In genomic region chr2:165889874-165890273, GRCm38 (mm10) we compare ENCODE assay signal across 12 mouse cellular contexts. TPM values are rescaled to one million over a fixed set of nuclear protein-coding genes. Genes with fewer than 3 reads are reported as not detected.
DNase-seq lines count a peak whose midpoint lies in the region; ATAC-seq lines count a peak whose summit lies in the region.
"Had no signal": no experiment of that assay in that cellular context is flagged by ENCODE, and none has a peak within 500 bp of the region (broad histone marks: within the 10 kb centered on the region; RNA-seq: fewer than 3 reads in every experiment).

No protein-coding gene starts in this region.

- H3K4me3 ChIP-seq in kidney, embryonic 15.5 days (replicated peaks): no peak overlapping the region
- H3K4me3 ChIP-seq in kidney, embryonic 14.5 days (ENCODE audit: low read length): no peak overlapping the region
- H3K4me3 ChIP-seq in embryonic facial prominence, embryonic 14.5 days (ENCODE audit: low read depth, low read length): no peak overlapping the region
- no peak overlapping the region for H3K4me3 ChIP-seq in liver, embryonic 13.5 days (replicated peaks)
- H3K4me3 ChIP-seq: lung, embryonic 15.5 days; myocyte had no signal

- ATAC-seq in kidney, embryonic 15.5 days (replicated peaks; ENCODE audit: low FRiP score): no peak
- no peak for ATAC-seq in kidney, embryonic 14.5 days (ENCODE audit: low FRiP score, low TSS enrichment)
- no peak for ATAC-seq in embryonic facial prominence, embryonic 14.5 days (ENCODE audit: low read depth)
- no peak for ATAC-seq in liver, embryonic 13.5 days (ENCODE audit: low read depth)

- no peaks in the 10 kb centered on the region for H3K36me3 ChIP-seq in kidney, embryonic 15.5 days
- H3K36me3 ChIP-seq in kidney, embryonic 14.5 days (ENCODE audit: control insufficient read depth, insufficient read depth, low read length): no peaks in the 10 kb centered on the region
- no peaks in the 10 kb centered on the region for H3K36me3 ChIP-seq in embryonic facial prominence, embryonic 14.5 days (ENCODE audit: control insufficient read depth, insufficient read depth, low read length)
- no peaks in the 10 kb centered on the region for H3K36me3 ChIP-seq in liver, embryonic 13.5 days
- H3K36me3 ChIP-seq: lung, embryonic 15.5 days had no signal

- H3K4me2 ChIP-seq in kidney, embryonic 15.5 days: no peak overlapping the region
- no peak overlapping the region for H3K4me2 ChIP-seq in kidney, embryonic 14.5 days (replicated peaks; ENCODE audit: low read depth, low read length)
- H3K4me2 ChIP-seq in embryonic facial prominence, embryonic 14.5 days (ENCODE audit: low read depth, low read length): no peak overlapping the region
- H3K4me2 ChIP-seq in liver, embryonic 13.5 days: no peak overlapping the region
- H3K4me2 ChIP-seq: lung, embryonic 15.5 days had no signal

- peak; percentile 52 for DNase-seq in brain, adult 2 months (ENCODE audit: low read depth, low spot score)
- DNase-seq in embryonic facial prominence, embryonic 14.5 days (ENCODE audit: low spot score): no peak
- no peak for DNase-seq in liver, embryonic 13.5 days
- DNase-seq in layer of hippocampus, adult 9-10 months (ENCODE audit: low spot score): no peak
- DNase-seq in c-Kit-positive CD71-positive TER-119-positive erythroid progenitor cells, embryonic 14.5 days (ENCODE audit: low spot score): no peak
- DNase-seq: adrenal gland, postnatal 25 days; kidney, postnatal 4 days; right cerebral cortex, postnatal 4 days had no signal

- H3K9me3 ChIP-seq in kidney, embryonic 15.5 days (replicated peaks): no peaks in the 10 kb centered on the region
- no peaks in the 10 kb centered on the region for H3K9me3 ChIP-seq in kidney, embryonic 14.5 days (ENCODE audit: control insufficient read depth, low read length)
- H3K9me3 ChIP-seq in embryonic facial prominence, embryonic 14.5 days (ENCODE audit: control insufficient read depth, low read length): no peaks in the 10 kb centered on the region
- H3K9me3 ChIP-seq in liver, embryonic 13.5 days (replicated peaks): no peaks in the 10 kb centered on the region
- H3K9me3 ChIP-seq: lung, embryonic 15.5 days had no signal

- no peaks in the 10 kb centered on the region for H3K27me3 ChIP-seq in kidney, embryonic 15.5 days
- H3K27me3 ChIP-seq in kidney, embryonic 14.5 days (ENCODE audit: control insufficient read depth, insufficient read depth, low read length): no peaks in the 10 kb centered on the region
- H3K27me3 ChIP-seq in embryonic facial prominence, embryonic 14.5 days (replicated peaks; ENCODE audit: control insufficient read depth, insufficient read depth, low read length): no peaks in the 10 kb centered on the region
- no peaks in the 10 kb centered on the region for H3K27me3 ChIP-seq in liver, embryonic 13.5 days
- H3K27me3 ChIP-seq: lung, embryonic 15.5 days had no signal

- H3K9ac ChIP-seq in kidney, embryonic 15.5 days: no peak overlapping the region
- H3K9ac ChIP-seq in kidney, embryonic 14.5 days (ENCODE audit: low read depth, low read length): no peak overlapping the region
- H3K9ac ChIP-seq in embryonic facial prominence, embryonic 14.5 days (ENCODE audit: low read depth, low read length): no peak overlapping the region
- H3K9ac ChIP-seq in liver, embryonic 13.5 days: peak overlapping the region; percentile 92
- H3K9ac ChIP-seq: lung, embryonic 15.5 days had no signal

- 76% methylated on average over 10 of the region's 10 CpGs for WGBS in kidney, embryonic 15.5 days
- 78% methylated on average over 10 of the region's 10 CpGs for WGBS in kidney, embryonic 14.5 days
- WGBS in embryonic facial prominence, embryonic 14.5 days: 83% methylated on average over 10 of the region's 10 CpGs
- 77% methylated on average over 10 of the region's 10 CpGs for WGBS in liver, embryonic 13.5 days (ENCODE audit: insufficient replicate concordance)

- H3K27ac ChIP-seq in kidney, embryonic 15.5 days: peak overlapping the region; percentile 100; the same call in 1 of the 2 replicates
- no peak overlapping the region for H3K27ac ChIP-seq in kidney, embryonic 14.5 days (ENCODE audit: low read depth, low read length)
- H3K27ac ChIP-seq in embryonic facial prominence, embryonic 14.5 days (replicated peaks; ENCODE audit: low read depth, low read length): peak overlapping the region; percentile 99; the same call in 1 of the 2 replicates
- peak overlapping the region; percentile 100 for H3K27ac ChIP-seq in liver, embryonic 13.5 days

- H3K4me1 ChIP-seq in kidney, embryonic 15.5 days: peaks cover 63% of the 10 kb centered on the region
- peaks cover 39% of the 10 kb centered on the region for H3K4me1 ChIP-seq in kidney, embryonic 14.5 days (ENCODE audit: control insufficient read depth, insufficient read depth, low read length)
- H3K4me1 ChIP-seq in embryonic facial prominence, embryonic 14.5 days (ENCODE audit: control insufficient read depth, insufficient read depth, low read length): peaks cover 39% of the 10 kb centered on the region
- H3K4me1 ChIP-seq in liver, embryonic 13.5 days (replicated peaks): peaks cover 84% of the 10 kb centered on the region

RNA-seq across cellular contexts. Expression of gene Zmynd8, which starts 8.9 kb away (rescaled TPM):
- 67.1 and 68.3 TPM in 2 replicates for polyA plus RNA-seq in kidney, embryonic 15.5 days (2015; fragmentation: Nextera tagmentation; extraction: Ambion mirVana)
- polyA plus RNA-seq in kidney, embryonic 14.5 days (2014; fragmentation: Nextera tagmentation; extraction: Ambion mirVana): 44.3 and 61.1 TPM in 2 replicates
- polyA plus RNA-seq in embryonic facial prominence, embryonic 14.5 days (2014; fragmentation: Nextera tagmentation; extraction: Ambion mirVana): 28.6 and 32.7 TPM in 2 replicates
- 26.5 and 28.3 TPM in 2 replicates for polyA plus RNA-seq in liver, embryonic 13.5 days (2015; fragmentation: Nextera tagmentation; extraction: Ambion mirVana)
